Mouse (Mus musculus) G1E (cell line): ENCODE data around the gene Hp. TPM values are rescaled to one million over a fixed set of nuclear protein-coding genes. Genes with fewer than 3 reads are reported as not detected.

ENCODE experiments used
- ATAC-seq: 2 replicates; pipeline ENCODE4 v1.8.0; 2016; ENCODE audit warnings: mild to moderate bottlenecking; ENCODE audit not compliant: insufficient number of reproducible peaks, poor library complexity, low FRiP score, severe bottlenecking; ENCODE audit errors: extremely low read depth
- DNase-seq: peaks from one replicate; pipeline ENCODE4 v3.0.0; 2012; ENCODE audit warnings: low spot score
- H3K27me3 ChIP-seq: 2 replicates; pipeline ENCODE4 v1.6.1; 2012; ENCODE audit warnings: mild to moderate bottlenecking, low read length, inconsistent platforms; ENCODE audit not compliant: insufficient read depth
- H3K36me3 ChIP-seq: replicated peaks from 2 replicates; pipeline ENCODE3; 2012; ENCODE audit warnings: mild to moderate bottlenecking, inconsistent platforms
- H3K4me1 ChIP-seq: 2 replicates; pipeline ENCODE4 v1.6.1; 2012; ENCODE audit warnings: low read depth, low read length, inconsistent platforms, mixed read lengths; ENCODE audit not compliant: insufficient read depth
- H3K4me3 ChIP-seq: 2 replicates; pipeline ENCODE4 v1.5.1; 2012; ENCODE audit warnings: low read depth, mild to moderate bottlenecking, inconsistent platforms, low read length, moderate library complexity, mixed read lengths
- H3K9me3 ChIP-seq: replicated peaks from 2 replicates; pipeline ENCODE4 v1.6.1; 2012; ENCODE audit warnings: inconsistent platforms
- CTCF ChIP-seq: IDR thresholded peaks from 2 replicates; pipeline ENCODE4 v1.5.1; 2012; ENCODE audit warnings: low read depth, low read length, inconsistent platforms, mixed read lengths
- GATA1 ChIP-seq: IDR thresholded peaks from 2 replicates; pipeline ENCODE4 v1.6.1; 2012; ENCODE audit warnings: borderline replicate concordance, low read length, inconsistent platforms, mixed read lengths
- GATA2 ChIP-seq: IDR thresholded peaks from 2 replicates; pipeline ENCODE4 v1.6.1; 2012; ENCODE audit warnings: low read depth, low read length, inconsistent platforms, borderline replicate concordance
- POLR2AphosphoS5 ChIP-seq: IDR thresholded peaks from 2 replicates; pipeline ENCODE4 v1.6.1; 2012; ENCODE audit warnings: low read depth, low read length, inconsistent platforms; ENCODE audit not compliant: insufficient replicate concordance
- TAL1 ChIP-seq: conservative IDR thresholded peaks from 2 replicates; pipeline ENCODE4 v1.6.1; 2012; ENCODE audit warnings: low read depth, low read length, inconsistent platforms, mixed read lengths
- polyA plus RNA-seq: library from polyadenylated mRNA; stranded (reverse); fragments of >175 nt; gene quantifications from 2 replicates; pipeline ENCODE4 v1.2.3, GENCODE M21; 2012
- total RNA-seq, 2 experiments: library from RNA; stranded (forward) in 1 of 2; stranded (reverse) in 1 of 2; fragments of 200-1000 nt in 1 of 2; fragments of >200 nt in 1 of 2; fragmentation: Nextera tagmentation in 1 of 2; gene quantifications; 2 replicates each; pipeline ENCODE4 v1.2.3; 2014 to 2017

The Hp gene
- total and polyA plus RNA-seq, 3 experiments: 0.28 TPM; not detected in 2

GRCm38 (mm10) chr8:109607650-109608049, 28.7 kb upstream of the Hp start:
- Histone ChIP-seq H3K4me3 (peak overlapping the region; percentile 75), H3K36me3 (peaks cover 49% of the 10 kb centered on the region), H3K27me3 (no peaks in the 10 kb centered on the region), H3K4me1 (peaks cover 39% of the 10 kb centered on the region), H3K9me3 (no peaks in the 10 kb centered on the region)
- ATAC-seq: no peak
- TF ChIP-seq GATA2 (no peak), CTCF (no peak), GATA1 (no peak), TAL1 (no peak), POLR2AphosphoS5 (no peak)
- DNase-seq: no peak

GRCm38 (mm10) chr8:109606725-109607124, 27.8 kb upstream of the Hp start:
- H3K4me3 ChIP-seq: no peak overlapping the region
- DNase-seq (no peak), ATAC-seq (no peak)
- H3K4me1 ChIP-seq: peaks cover 39% of the 10 kb centered on the region
- H3K27me3 ChIP-seq: no peaks in the 10 kb centered on the region
- H3K9me3 ChIP-seq: no peaks in the 10 kb centered on the region
- peaks cover 58% of the 10 kb centered on the region for H3K36me3 ChIP-seq
- no peak for TF ChIP-seq GATA2
- no peak for TF ChIP-seq GATA1
- TF ChIP-seq POLR2AphosphoS5: no peak
- no peak for TF ChIP-seq CTCF
- no peak for TF ChIP-seq TAL1

- peak; percentile 34 for DNase-seq
- Histone ChIP-seq H3K4me3 (no peak overlapping the region), H3K36me3 (peaks cover 87% of the 10 kb centered on the region), H3K9me3 (no peaks in the 10 kb centered on the region), H3K27me3 (no peaks in the 10 kb centered on the region), H3K4me1 (peaks cover 11% of the 10 kb centered on the region)
- ATAC-seq: peak; percentile 55; the same call in 1 of the 2 replicates
- TF ChIP-seq CTCF: peak; percentile 100
- no peak for TF ChIP-seq GATA1
These were observed 16.9 kb upstream of the Hp start for GRCm38 (mm10) chr8:109595854-109596253.

GRCm38 (mm10) chr8:109593117-109593788, 14.3 kb upstream of the Hp start:
- H3K4me1 ChIP-seq: peaks cover 11% of the 10 kb centered on the region
- H3K27me3 ChIP-seq: no peaks in the 10 kb centered on the region
- no peaks in the 10 kb centered on the region for H3K9me3 ChIP-seq
- no peak overlapping the region for H3K4me3 ChIP-seq
- no peak for DNase-seq
- H3K36me3 ChIP-seq: peaks cover 66% of the 10 kb centered on the region
- no peak for TF ChIP-seq GATA1
- peak; percentile 27; the same call in 1 of the 2 replicates for TF ChIP-seq CTCF
- no peak for TF ChIP-seq GATA2
- TF ChIP-seq TAL1: no peak
- no peak for TF ChIP-seq POLR2AphosphoS5
- peak; percentile 31; the same call in 1 of the 2 replicates for ATAC-seq

- peaks cover 62% of the 10 kb centered on the region for H3K36me3 ChIP-seq
- no peak for ATAC-seq
- no peak overlapping the region for H3K4me3 ChIP-seq
- peaks cover 11% of the 10 kb centered on the region for H3K4me1 ChIP-seq
- no peak for TF ChIP-seq GATA2
- TF ChIP-seq TAL1: no peak
- no peak for TF ChIP-seq GATA1
- no peak for TF ChIP-seq CTCF
- TF ChIP-seq POLR2AphosphoS5: no peak
- DNase-seq: no peak
- no peaks in the 10 kb centered on the region for H3K9me3 ChIP-seq
- no peaks in the 10 kb centered on the region; the same call in 1 of the 2 replicates for H3K27me3 ChIP-seq
These were observed 13.2 kb upstream of the Hp start for GRCm38 (mm10) chr8:109592164-109592563.

GRCm38 (mm10) chr8:109591367-109591766, 12.4 kb upstream of the Hp start:
- no peak overlapping the region for H3K4me3 ChIP-seq
- H3K9me3 ChIP-seq: no peaks in the 10 kb centered on the region
- peaks cover 11% of the 10 kb centered on the region for H3K4me1 ChIP-seq
- ATAC-seq: no peak
- TF ChIP-seq GATA2 (no peak), CTCF (no peak), TAL1 (no peak), POLR2AphosphoS5 (no peak), GATA1 (no peak)
- peaks cover 54% of the 10 kb centered on the region for H3K36me3 ChIP-seq
- DNase-seq: no peak
- H3K27me3 ChIP-seq: no peaks in the 10 kb centered on the region; the same call in 1 of the 2 replicates
